Mouse (Mus musculus) brain, embryonic 14.5 days (tissue): ENCODE measurements around the gene Phlda3. TPM values are rescaled to one million over a fixed set of nuclear protein-coding genes. Genes with fewer than 3 reads are reported as not detected.

Source experiments
- DNase-seq: peaks from one replicate; pipeline ENCODE4 v3.0.0-alpha.2; 2011; ENCODE audit warnings: low read depth
- CTCF ChIP-seq: fragments of 200-500 bp; IDR thresholded peaks from 2 replicates; pipeline ENCODE4 v1.5.1; 2012; ENCODE audit warnings: inconsistent platforms, mild to moderate bottlenecking, moderate library complexity, borderline replicate concordance; ENCODE audit not compliant: insufficient read depth, insufficient read length; ENCODE audit errors: extremely low read depth
- POLR2A ChIP-seq: fragments of 200-500 bp; IDR thresholded peaks from 2 replicates; pipeline ENCODE4 v1.6.1; 2012; ENCODE audit warnings: mild to moderate bottlenecking, inconsistent platforms, borderline replicate concordance; ENCODE audit not compliant: poor library complexity, insufficient read depth, insufficient read length, severe bottlenecking; ENCODE audit errors: extremely low read depth
- polyA plus RNA-seq: library from polyadenylated mRNA; depleted of rRNA; stranded (reverse); fragments of >200 nt; gene quantifications from 2 replicates; pipeline ENCODE4 v1.2.3, GENCODE M21; 2012

The Phlda3 gene
- polyA plus RNA-seq, 1 experiment = 20.1 TPM

GRCm38 (mm10) chr1:135777046-135777445 is 11.1 kb downstream of the Phlda3 start:
- TF ChIP-seq POLR2A (no peak), CTCF (no peak)

GRCm38 (mm10) chr1:135778780-135779535 is 13.0 kb downstream of the Phlda3 start, which contains the start of gene Tnni1:
Gene Tnni1 (plus strand): TSS chr1:135779434.
- peak; percentile 34 for DNase-seq

More at GRCm38 (mm10) chr1:135777046-135777445, 11.1 kb downstream of the Phlda3 start:
- DNase-seq = no peak

GRCm38 (mm10) chr1:135780649-135781048 is 14.7 kb downstream of the Phlda3 start:
- TF ChIP-seq POLR2A = no peak
- no peak for TF ChIP-seq CTCF
- no peak for DNase-seq

More at GRCm38 (mm10) chr1:135778780-135779535, 13.0 kb downstream of the Phlda3 start, which contains the start of gene Tnni1:
- TF ChIP-seq POLR2A (no peak), CTCF (no peak)

- DNase-seq = peak; percentile 84
- TF ChIP-seq POLR2A (no peak), CTCF (peak; percentile 96)
Observed at GRCm38 (mm10) chr1:135781220-135781619, 15.3 kb downstream of the Phlda3 start.

GRCm38 (mm10) chr1:135782816-135783215 is 16.9 kb downstream of the Phlda3 start:
- no peak for DNase-seq
- no peak for TF ChIP-seq CTCF
- TF ChIP-seq POLR2A = no peak

- TF ChIP-seq CTCF (peak; percentile 81; the same call in 1 of the 2 replicates), POLR2A (no peak)
- DNase-seq = peak; percentile 84
Observed at GRCm38 (mm10) chr1:135787799-135788198, 21.9 kb downstream of the Phlda3 start.

GRCm38 (mm10) chr1:135788708-135789107 is 22.8 kb downstream of the Phlda3 start:
- no peak for TF ChIP-seq POLR2A
- peak; percentile 39; the same call in 1 of the 2 replicates for TF ChIP-seq CTCF
- peak; percentile 28 for DNase-seq

GRCm38 (mm10) chr1:135789815-135790214 is 23.9 kb downstream of the Phlda3 start:
- TF ChIP-seq CTCF = peak; percentile 86
- no peak for TF ChIP-seq POLR2A
- peak; percentile 76 for DNase-seq

- DNase-seq = no peak
- TF ChIP-seq CTCF (no peak), POLR2A (no peak)
Observed at GRCm38 (mm10) chr1:135792143-135792939, 26.4 kb downstream of the Phlda3 start.

- peak; percentile 31 for DNase-seq
- TF ChIP-seq POLR2A (no peak), CTCF (no peak)
Observed at GRCm38 (mm10) chr1:135793370-135794215, 27.7 kb downstream of the Phlda3 start.

GRCm38 (mm10) chr1:135794216-135795134 is 28.6 kb downstream of the Phlda3 start:
- TF ChIP-seq POLR2A (no peak), CTCF (no peak)
- no peak for DNase-seq
